Mouse (Mus musculus) liver, embryonic 16.5 days (tissue): ENCODE measurements around the gene Spocd1. TPM values are rescaled to one million over a fixed set of nuclear protein-coding genes. Genes with fewer than 3 reads are reported as not detected.

ENCODE experiments used
- ATAC-seq: fragments of 200-750 bp; cut with Nextera tagmentation; 2 replicates; pipeline ENCODE4 v1.8.0; 2017; ENCODE audit warnings: low read depth, mild to moderate bottlenecking, moderate number of reproducible peaks, moderate library complexity
- H3K27ac ChIP-seq: fragments of 300-500 bp; sonication (generic); 2 replicates; pipeline ENCODE4 v1.5.1; 2014; ENCODE audit warnings: mild to moderate bottlenecking, low read length
- H3K27me3 ChIP-seq: fragments of 300-500 bp; sonication (generic); 2 replicates; pipeline ENCODE4 v1.6.1; 2014; ENCODE audit warnings: low read depth, low read length, mixed read lengths; ENCODE audit not compliant: control insufficient read depth, insufficient read depth
- H3K36me3 ChIP-seq: fragments of 300-500 bp; sonication (generic); 2 replicates; pipeline ENCODE4 v1.6.1; 2014; ENCODE audit warnings: mild to moderate bottlenecking; ENCODE audit not compliant: control insufficient read depth, insufficient read depth
- H3K4me1 ChIP-seq: fragments of 300-500 bp; sonication (generic); 2 replicates; pipeline ENCODE4 v1.6.1; 2014; ENCODE audit warnings: low read depth, low read length, mixed read lengths; ENCODE audit not compliant: control insufficient read depth
- H3K4me2 ChIP-seq: fragments of 300-500 bp; sonication (generic); 2 replicates; pipeline ENCODE4 v1.6.1; 2014; ENCODE audit warnings: low read depth, low read length, mixed read lengths
- H3K4me3 ChIP-seq: fragments of 300-500 bp; sonication (generic); 2 replicates; pipeline ENCODE4 v1.5.1; 2014; ENCODE audit warnings: low read depth, mild to moderate bottlenecking, low read length
- H3K9ac ChIP-seq: fragments of 300-500 bp; sonication (generic); 2 replicates; pipeline ENCODE4 v1.6.1; 2014; ENCODE audit warnings: low read depth, low read length
- H3K9me3 ChIP-seq: fragments of 300-500 bp; sonication (generic); replicated peaks from 2 replicates; pipeline ENCODE4 v1.6.1; 2016; ENCODE audit warnings: low read length; ENCODE audit not compliant: control insufficient read depth
- WGBS: fragments of 180-500 bp; shearing (Covaris S2); extraction: QIAGEN DNeasy Blood & Tissue Kit; methylation state at CpG from one replicate; pipeline ENCODE4 v1.1.7; 2014; ENCODE audit not compliant: insufficient replicate concordance; 5-methylcytosine and 5-hydroxymethylcytosine counted together
- polyA plus RNA-seq: library from polyadenylated mRNA; unstranded; fragments of >200 nt; fragmentation: Nextera tagmentation; extraction: Ambion mirVana; gene quantifications from 2 replicates; pipeline ENCODE4 v1.2.1, GENCODE M21; 2015

Gene Spocd1
- polyA plus RNA-seq, 1 experiment from 2014 or later = not detected

DNA sequence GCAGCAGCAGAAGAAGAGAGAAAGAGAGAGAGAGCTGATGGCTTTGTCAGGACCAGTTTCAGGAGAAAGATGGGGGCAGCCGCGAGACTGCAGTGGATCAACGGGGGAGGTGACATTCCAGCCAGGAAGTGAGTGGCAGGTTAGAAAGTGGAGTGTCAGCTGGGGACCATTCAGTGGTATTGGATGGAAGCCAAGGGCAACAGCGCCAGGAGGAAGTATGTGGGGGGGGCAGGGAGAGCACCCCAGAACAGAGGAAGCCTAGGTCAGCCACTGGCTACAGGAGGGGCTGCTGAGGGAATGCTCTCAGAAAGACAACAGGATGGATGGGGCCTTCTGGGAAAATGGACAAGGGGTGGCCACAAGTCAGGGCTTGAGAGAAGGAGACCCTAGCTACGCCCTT, 72.7 kb downstream of the Spocd1 start:
- no peak for ATAC-seq
- Histone ChIP-seq H3K27ac (no peak overlapping the region), H3K9me3 (no peaks in the 10 kb centered on the region), H3K4me3 (no peak overlapping the region), H3K36me3 (no peaks in the 10 kb centered on the region), H3K4me1 (no peaks in the 10 kb centered on the region; the same call in 1 of the 2 replicates), H3K27me3 (peaks cover 8% of the 10 kb centered on the region), H3K4me2 (no peak overlapping the region), H3K9ac (no peak overlapping the region)
- WGBS = 23% methylated on average over 5 of the region's 5 CpGs

DNA sequence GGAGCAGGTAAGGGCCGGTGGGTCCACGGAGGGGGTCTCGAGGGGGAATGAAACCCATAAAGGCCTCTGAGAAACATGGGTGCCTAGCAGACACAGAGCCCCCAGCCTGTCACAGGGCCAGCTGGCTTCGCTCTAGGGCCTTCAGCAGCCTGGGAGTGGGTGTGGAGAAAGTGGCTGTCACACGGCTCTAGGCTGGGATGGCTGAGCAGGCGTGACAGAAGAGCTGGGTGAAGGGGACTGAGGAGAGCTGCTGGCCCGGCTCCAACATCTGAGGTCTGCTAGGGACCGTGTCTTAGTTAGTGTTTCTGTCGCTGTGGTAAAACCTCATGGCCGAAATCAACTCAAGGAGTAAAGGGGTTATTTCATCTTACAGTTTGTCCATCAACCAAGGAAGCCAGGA, 73.1 kb downstream of the Spocd1 start:
- Histone ChIP-seq H3K4me3 (no peak overlapping the region), H3K27ac (no peak overlapping the region), H3K4me2 (no peak overlapping the region), H3K9ac (no peak overlapping the region), H3K4me1 (no peaks in the 10 kb centered on the region; the same call in 1 of the 2 replicates), H3K9me3 (no peaks in the 10 kb centered on the region), H3K36me3 (no peaks in the 10 kb centered on the region), H3K27me3 (peaks cover 11% of the 10 kb centered on the region)
- ATAC-seq = no peak
- 50% methylated on average over 10 of the region's 10 CpGs for WGBS

DNA sequence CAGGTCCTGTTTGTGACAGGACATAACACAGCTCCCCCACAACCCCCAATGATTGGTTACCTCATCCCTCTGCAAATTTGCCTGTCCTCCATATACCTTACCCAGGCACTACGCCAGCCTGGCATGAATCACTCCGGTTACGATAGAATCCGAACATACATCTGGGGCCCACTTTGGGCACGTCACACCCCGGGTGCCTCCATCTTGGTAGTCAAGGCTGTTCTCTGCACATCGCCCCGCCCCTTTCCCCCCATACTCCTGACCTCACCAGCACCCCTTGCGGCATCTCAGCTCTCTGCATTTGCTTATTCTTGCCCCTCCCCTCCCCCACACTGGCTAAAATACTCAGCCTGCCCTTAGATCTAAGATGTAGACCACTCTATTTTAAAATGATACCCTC, 76.5 kb downstream of the Spocd1 start:
- Histone ChIP-seq H3K4me3 (no peak overlapping the region), H3K4me2 (no peak overlapping the region), H3K9me3 (no peaks in the 10 kb centered on the region), H3K27me3 (peaks cover 22% of the 10 kb centered on the region), H3K36me3 (no peaks in the 10 kb centered on the region), H3K4me1 (no peaks in the 10 kb centered on the region; the same call in 1 of the 2 replicates), H3K9ac (no peak overlapping the region), H3K27ac (no peak overlapping the region)
- 49% methylated on average over 9 of the region's 9 CpGs for WGBS
- no peak for ATAC-seq

DNA sequence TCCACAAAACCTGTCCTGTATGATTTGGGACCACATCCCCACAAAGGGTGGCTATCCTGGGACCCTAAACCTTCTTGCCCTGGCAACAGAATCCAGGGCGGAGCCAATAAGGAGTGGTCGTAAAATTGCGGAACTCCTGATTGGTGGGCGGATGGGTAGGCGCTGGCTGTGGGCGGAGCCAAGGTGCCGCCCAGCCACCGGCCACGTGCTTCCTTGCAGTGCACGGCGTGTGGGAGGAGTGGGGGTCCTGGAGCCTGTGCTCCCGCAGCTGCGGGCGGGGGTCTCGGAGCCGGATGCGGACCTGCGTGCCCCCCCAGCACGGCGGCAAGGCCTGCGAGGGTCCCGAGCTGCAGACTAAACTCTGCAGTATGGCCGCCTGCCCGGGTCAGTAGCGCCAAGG, 77.5 kb downstream of the Spocd1 start:
- Histone ChIP-seq H3K27ac (no peak overlapping the region), H3K9ac (no peak overlapping the region), H3K27me3 (peaks cover 22% of the 10 kb centered on the region), H3K36me3 (no peaks in the 10 kb centered on the region), H3K4me3 (no peak overlapping the region), H3K4me1 (no peaks in the 10 kb centered on the region; the same call in 1 of the 2 replicates), H3K9me3 (no peaks in the 10 kb centered on the region), H3K4me2 (peak overlapping the region; percentile 34)
- WGBS = 13% methylated on average over 25 of the region's 25 CpGs
- ATAC-seq = no peak

Other genes starting within 250 kb of the Spocd1 start
- gene Tmem39b, start 232.4 kb upstream of the Spocd1 start, polyA plus RNA-seq = 3.3 TPM in 2 replicates
- gene Khdrbs1, start 186.9 kb upstream of the Spocd1 start, polyA plus RNA-seq = 19.6 and 20.2 TPM in 2 replicates
- 143 and 159 TPM in 2 replicates for gene Ptp4a2, start 118.0 kb upstream of the Spocd1 start, polyA plus RNA-seq
- not detected in 2 replicates for gene Adgrb2, start 55.6 kb downstream of the Spocd1 start, polyA plus RNA-seq
- 3.0 and 3.1 TPM in 2 replicates for gene Col16a1, start 118.6 kb downstream of the Spocd1 start, polyA plus RNA-seq
- 40.6 and 43.6 TPM in 2 replicates for gene Pef1, start 173.3 kb downstream of the Spocd1 start, polyA plus RNA-seq
- 0.06 TPM in 1 of 2 replicates, not detected in the other for gene Hcrtr1, start 210.1 kb downstream of the Spocd1 start, polyA plus RNA-seq
- gene Tinagl1, start 245.9 kb downstream of the Spocd1 start, polyA plus RNA-seq = 35.0 and 37.8 TPM in 2 replicates